Mouse (Mus musculus): ENCODE measurements around the gene Znrd1. TPM values are rescaled to one million over a fixed set of nuclear protein-coding genes. Genes with fewer than 3 reads are reported as not detected.

Gene Znrd1
- total RNA-seq, 2 experiments from 2014 or later = 16.1 to 17.7 TPM

DNA sequence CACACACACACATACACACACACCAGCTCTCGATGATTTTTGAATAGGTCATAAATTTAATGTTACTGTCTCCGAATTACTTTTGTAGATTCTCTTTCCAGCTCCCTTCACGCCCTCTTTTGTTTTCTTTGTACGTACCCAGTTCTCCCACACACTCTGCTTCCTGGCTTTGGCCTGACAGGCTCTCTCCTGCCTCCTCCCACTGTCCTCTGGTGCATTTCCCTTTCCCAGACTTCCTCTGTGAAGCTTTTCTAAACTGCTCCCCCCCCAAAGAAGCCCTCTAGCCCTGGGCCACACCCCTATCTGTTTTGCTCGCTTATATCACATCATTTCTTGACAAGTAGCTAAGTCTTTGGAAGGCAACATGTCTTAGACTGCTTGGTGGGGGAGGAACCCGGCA is 28.1 kb downstream of the Znrd1 start:
- intact Hi-C loops (cut with DNase I) = no loop called here
- no peak for DNase-seq

DNA sequence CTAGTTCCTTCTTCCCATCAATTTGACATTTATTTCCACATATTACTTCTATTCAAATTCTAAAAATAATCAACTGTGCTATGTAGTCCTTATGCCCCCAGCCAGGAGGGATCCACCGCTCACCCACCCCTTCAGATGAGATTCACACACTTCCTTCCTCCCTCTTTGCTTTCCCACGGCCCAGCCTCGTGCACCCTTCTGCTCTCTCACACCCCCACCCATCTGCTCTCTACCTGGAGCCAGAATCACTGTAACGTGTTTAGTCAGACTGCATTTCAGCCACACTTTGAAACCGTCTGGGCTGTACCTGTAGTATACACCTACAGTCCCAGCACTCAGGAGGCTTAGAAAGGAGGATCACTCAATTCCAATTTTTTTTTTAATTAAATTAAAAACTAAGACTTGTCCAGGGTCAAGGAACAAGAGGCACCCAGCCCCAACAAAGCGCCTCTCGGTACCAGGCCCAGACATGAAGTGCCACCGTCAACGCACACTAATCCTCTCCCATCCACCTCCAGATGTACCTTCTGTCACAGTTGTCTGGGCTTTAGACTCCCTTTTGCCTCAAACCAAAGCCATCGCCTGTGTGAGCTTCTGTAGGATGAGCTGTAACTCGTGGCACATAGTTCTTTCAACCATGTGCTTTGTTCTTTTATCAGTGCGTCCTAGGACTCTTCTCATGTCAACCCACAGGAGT is 29.0 kb downstream of the Znrd1 start:
- intact Hi-C loops (cut with DNase I) = no loop called here
- no peak for DNase-seq

DNA sequence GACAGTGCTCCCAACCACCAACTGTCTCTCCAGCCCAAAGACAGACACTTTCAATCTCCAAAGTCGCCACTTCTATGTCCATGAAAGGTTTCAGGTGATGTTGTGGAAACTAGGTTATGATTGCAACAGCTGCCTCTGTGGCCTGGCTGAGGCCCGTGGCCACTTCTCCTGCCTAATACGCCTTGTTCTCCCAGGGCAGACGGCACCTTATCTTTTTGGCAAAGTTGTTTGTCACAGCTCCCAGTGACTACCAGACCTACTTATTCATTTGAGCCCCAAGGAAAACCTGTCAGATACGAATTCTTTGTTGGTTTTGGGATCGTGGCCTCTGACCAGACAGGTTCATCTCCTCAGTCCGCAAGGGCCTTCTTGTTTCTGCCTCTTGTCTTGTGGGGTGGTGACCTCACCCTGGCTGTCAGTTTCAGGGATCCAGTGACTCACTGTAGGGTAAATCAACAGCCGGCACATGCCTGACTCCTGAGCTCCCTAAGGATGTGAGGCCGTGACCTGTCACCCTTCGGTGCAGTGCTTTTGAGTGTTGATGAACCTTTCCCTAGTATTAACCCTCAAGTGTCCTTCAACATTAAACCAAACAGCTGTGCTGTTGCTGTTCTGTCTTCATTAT is 30.8 kb downstream of the Znrd1 start:
- intact Hi-C loops (cut with DNase I) = no loop called here
- DNase-seq = no peak

DNA sequence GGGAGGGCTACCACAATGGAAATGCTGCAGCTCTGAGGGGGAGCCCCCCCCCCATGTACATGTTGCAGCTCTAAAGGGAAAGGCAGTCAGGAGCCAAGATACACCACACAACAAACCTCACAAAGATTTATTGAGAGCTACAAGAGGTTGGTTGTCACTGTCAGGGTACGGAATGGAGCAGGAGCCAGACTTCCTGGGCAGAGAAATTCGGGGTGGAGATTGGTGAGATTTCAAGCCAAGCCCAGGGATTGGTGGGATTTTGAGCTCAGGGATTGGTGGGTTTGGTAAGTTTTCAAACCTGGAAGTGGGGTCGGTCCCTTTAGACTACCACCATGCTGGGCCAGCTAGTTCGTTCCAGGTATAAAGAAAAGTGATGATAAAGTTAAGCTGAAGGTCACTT is 34.9 kb downstream of the Znrd1 start:
- intact Hi-C loops (cut with DNase I) = no loop called here
- no peak for DNase-seq

DNA sequence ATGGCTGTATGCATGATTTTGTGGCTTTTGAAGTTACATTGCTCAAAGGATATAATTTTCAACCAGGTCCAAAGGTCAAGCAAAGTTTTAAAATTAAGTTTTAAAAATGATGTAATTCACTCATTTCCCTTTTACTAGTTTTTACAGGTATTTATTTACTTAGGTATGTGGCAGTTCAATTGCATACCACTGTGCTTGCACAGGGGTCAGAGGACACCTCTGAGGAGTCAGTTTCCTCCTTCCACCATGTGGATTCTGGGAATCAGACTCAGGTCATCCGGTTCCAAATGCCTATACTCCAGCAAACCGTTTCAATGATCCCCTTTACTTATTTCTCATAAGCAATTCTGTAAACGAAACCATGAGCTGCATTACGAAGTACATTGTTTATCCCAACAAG is 35.6 kb downstream of the Znrd1 start:
- no peak for DNase-seq
- intact Hi-C loops (cut with DNase I) = no loop called here

DNA sequence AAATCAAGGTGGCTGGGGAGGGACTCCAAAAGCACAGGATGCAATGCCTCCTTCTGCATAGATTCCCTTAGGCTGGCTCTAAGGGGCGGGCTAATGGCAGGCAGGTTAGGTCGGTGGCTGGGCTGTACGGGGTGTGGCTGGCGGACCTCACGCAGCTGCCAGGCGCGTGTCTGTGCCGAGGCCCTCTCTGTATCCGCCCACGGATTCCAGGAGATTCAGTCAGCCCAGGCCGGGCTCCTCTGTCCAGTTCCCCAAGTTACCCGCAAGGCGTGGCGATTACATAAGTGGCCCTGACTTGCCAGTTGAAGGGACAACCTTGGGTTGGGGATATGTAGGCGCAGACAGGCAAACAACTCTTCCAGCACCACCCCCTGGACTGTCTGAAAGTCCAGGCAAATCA is 38.1 kb downstream of the Znrd1 start:
- intact Hi-C loops (cut with DNase I) = no loop called here
- DNase-seq = no peak

DNA sequence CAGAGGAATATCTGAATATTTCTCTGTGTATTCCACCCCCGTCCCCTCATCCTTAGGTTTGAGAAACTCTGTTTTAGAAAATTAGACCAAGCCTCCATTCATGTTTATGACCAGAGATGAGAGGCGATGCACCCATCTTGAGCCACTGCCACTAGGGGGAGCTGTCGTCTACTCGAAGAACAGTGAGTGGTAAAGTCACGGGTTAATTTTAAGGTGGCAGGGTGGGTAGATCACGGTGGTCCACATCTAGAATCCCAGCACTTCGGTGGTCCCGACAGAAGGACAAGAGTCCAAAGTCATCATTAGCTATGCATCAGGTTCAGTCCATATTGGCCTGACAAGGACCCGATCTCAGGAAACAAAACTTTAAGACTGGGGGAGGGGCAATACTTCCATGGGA is 43.3 kb downstream of the Znrd1 start:
- DNase-seq = peak in 1 of 2 experiments; percentile 18
- intact Hi-C loops (cut with DNase I) = loop anchor here (5.0 kb wide), 1 partner anchor 132 kb away; the partner anchor contains the start of gene Gabbr1

DNA sequence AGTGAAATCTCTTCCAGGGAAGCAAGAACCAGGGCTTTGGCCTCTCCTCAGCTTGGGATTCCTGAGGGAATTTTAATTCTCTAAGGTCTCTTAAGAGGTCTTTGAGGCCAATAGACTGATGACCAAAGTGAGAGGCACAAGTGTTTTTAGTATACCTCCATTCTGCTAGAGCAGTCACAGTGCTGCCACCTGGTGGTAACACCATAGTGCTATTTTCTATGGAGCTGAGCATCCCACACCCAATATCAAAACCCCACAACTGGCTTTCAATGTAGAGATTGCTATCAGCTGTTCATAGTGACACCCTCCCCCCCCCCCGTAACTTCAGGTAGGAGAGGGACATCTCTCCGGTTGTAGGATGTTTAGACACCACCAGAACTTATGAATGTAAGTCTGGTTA is 44.3 kb downstream of the Znrd1 start:
- intact Hi-C loops (cut with DNase I) = loop anchor here (5.0 kb wide), 1 partner anchor 83 kb away; no protein-coding TSS in a partner anchor
- DNase-seq = peak in 1 of 2 experiments; percentile 47

DNA sequence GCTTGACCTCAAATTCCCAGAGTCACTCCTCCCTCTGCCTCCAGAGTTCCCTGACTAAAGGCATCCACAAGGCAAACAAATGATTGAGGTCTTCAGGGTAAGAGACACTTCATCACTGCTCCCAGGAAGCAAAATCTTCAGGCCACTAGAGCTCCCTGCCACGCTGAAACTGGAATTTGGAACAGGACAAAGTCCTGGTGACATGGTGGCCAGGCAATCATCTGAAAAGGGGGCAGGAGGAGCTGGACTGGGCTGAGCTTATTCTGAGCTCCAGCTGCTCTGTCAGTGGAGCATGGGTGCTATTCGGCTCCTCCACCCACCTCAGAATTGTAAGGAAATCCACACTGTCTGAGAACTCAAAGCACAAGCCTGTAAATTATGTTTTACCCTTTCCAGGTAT is 46.3 kb downstream of the Znrd1 start:
- intact Hi-C loops (cut with DNase I) = loop anchor here (5.0 kb wide), 1 partner anchor 85 kb away; no protein-coding TSS in a partner anchor
- no peak for DNase-seq

DNA sequence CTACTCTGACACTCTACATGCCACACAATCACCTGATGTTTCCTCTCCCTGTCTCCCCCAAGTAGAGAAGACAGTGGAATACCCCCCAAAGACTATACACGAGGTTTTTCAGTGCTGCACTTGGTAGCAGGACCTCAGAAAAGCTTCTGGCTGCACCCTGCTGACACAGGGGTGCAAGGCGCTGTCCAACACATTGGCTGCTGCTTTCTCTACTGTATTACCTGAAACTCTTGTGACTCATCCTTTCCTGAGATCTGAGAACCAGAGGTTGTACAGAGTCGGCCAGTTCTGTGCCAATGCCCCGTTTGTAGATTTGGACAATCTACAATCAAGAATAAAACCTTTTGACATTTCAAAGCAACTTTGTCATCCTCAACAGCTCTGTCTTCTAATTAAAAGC is 48.6 kb downstream of the Znrd1 start:
- DNase-seq = no peak
- intact Hi-C loops (cut with DNase I) = loop anchor here (5.0 kb wide), 1 partner anchor 87 kb away; no protein-coding TSS in a partner anchor

DNA sequence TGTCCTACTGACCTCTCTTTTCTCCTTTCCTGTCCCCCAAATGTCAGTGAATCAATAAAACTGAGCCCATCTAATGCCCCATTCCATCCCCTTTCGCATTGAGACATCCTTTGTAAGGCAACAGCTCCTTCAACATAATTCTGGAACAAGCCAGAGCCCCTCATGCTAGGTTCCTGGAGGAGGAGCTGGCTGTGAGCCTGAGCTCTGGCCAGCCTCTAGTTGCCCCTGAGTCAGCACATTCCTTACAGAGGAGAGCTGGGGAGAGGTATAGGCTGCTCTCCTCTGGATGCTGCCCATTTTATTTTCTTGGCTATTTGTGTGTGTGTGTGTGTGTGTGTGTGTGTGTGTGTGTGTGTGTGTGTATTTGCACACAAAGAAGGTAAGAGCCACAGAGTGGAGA is 50.1 kb downstream of the Znrd1 start:
- intact Hi-C loops (cut with DNase I) = no loop called here
- no peak for DNase-seq

Other genes with a start within 250 kb of the Znrd1 start
- gene H2-M10.5, start 185.6 kb downstream of the Znrd1 start, total RNA-seq (2021) = not detected
- not detected for gene H2-M10.6, start 146.4 kb downstream of the Znrd1 start, total RNA-seq (2021)
- 10 to 100 TPM; 17.1 to 18.8 TPM for gene Trim26, start 121.4 kb downstream of the Znrd1 start, total RNA-seq (2021)
- not detected for gene Trim15, start 91.3 kb downstream of the Znrd1 start, total RNA-seq (2021)
- not detected for gene Trim10, start 89.0 kb downstream of the Znrd1 start, total RNA-seq (2021)
- gene Trim40, start 68.4 kb downstream of the Znrd1 start, total RNA-seq (2021) = not detected
- not detected for gene Trim31, start 60.4 kb downstream of the Znrd1 start, total RNA-seq (2021)
- not detected for gene Rnf39, start 15.6 kb downstream of the Znrd1 start, total RNA-seq (2021)
- 10 to 100 TPM; 48.0 to 56.2 TPM for gene Ppp1r11, start 6.8 kb downstream of the Znrd1 start, total RNA-seq (2021)
- gene Znrd1as, start within 50 bp of the Znrd1 start, total RNA-seq (2021) = 10 to 100 TPM; 16.1 to 17.2 TPM
- not detected for gene 2410137M14Rik, start 22.7 kb upstream of the Znrd1 start, total RNA-seq (2021)
- gene H2-M5, start 31.0 kb upstream of the Znrd1 start, total RNA-seq (2021) = under 1 TPM in 1 of 2 experiments, not detected in 1; 0.10 TPM
- gene Zfp57, start 42.6 kb upstream of the Znrd1 start, total RNA-seq (2021) = under 1 TPM; 0.23 to 0.59 TPM
- gene Mog, start 64.8 kb upstream of the Znrd1 start, total RNA-seq (2021) = not detected
- 1 to 10 TPM; 8.0 to 8.1 TPM for gene Gabbr1, start 87.4 kb upstream of the Znrd1 start, total RNA-seq (2021)
- not detected for gene Olfr90, start 129.9 kb upstream of the Znrd1 start, total RNA-seq (2021)
- not detected for gene Olfr91, start 139.7 kb upstream of the Znrd1 start, total RNA-seq (2021)
- gene Olfr92, start 161.5 kb upstream of the Znrd1 start, total RNA-seq (2021) = not detected
- not detected for gene Olfr93, start 202.9 kb upstream of the Znrd1 start, total RNA-seq (2021)
- gene Ubd, start 235.3 kb upstream of the Znrd1 start, total RNA-seq (2021) = under 1 TPM in 1 of 2 experiments, not detected in 1; 0.28 TPM
- gene Olfr94, start 242.4 kb upstream of the Znrd1 start, total RNA-seq (2021) = not detected